ENCODE assay signal across 12 mouse cellular contexts in the genomic region with DNA sequence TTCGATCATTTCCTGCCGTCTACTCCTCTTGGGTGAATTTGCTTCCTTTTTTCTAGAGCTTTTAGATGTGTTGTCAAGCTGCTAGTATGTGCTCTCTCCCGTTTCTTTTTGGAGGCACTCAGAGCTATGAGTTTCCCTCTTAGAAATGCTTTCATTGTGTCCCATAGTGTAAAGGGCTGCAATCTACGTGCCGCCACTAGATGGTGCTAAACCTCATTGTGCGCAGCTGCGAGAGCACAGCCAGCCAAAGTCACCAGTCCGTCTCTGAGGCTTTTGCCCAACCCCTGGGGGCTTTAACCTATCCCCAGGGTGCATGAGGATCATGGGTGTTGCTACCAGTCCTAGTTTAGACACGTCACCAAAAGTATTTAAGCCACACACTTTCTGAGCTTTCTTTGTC. TPM values are rescaled to one million over a fixed set of nuclear protein-coding genes. Genes with fewer than 3 reads are reported as not detected.
DNase-seq lines count a peak whose midpoint lies in the region; ATAC-seq lines count a peak whose summit lies in the region.
"Not testable (repeated sequence)": the region's sequence is repeated elsewhere in the genome, so short reads cannot be mapped to it uniquely, and the experiment has no call there.
"Had no signal": no experiment of that assay in that cellular context is flagged by ENCODE, and none has a peak within 500 bp of the region (broad histone marks: within the 10 kb centered on the region; RNA-seq: fewer than 3 reads in every experiment).

No protein-coding gene starts in this region.

- H3K4me1 ChIP-seq in hindbrain, embryonic 11.5 days (replicated peaks; ENCODE audit: control insufficient read depth, insufficient read depth, low read length); liver, embryonic 13.5 days (replicated peaks): not testable (repeated sequence)

- H3K36me3 ChIP-seq in hindbrain, embryonic 11.5 days (ENCODE audit: control insufficient read depth, insufficient read depth, low read length); liver, embryonic 13.5 days: not testable (repeated sequence)

- H3K27me3 ChIP-seq in hindbrain, embryonic 11.5 days (ENCODE audit: control insufficient read depth, insufficient read depth, low read length); liver, embryonic 13.5 days: not testable (repeated sequence)

- H3K27ac ChIP-seq in hindbrain, embryonic 11.5 days (ENCODE audit: low read depth, low read length); liver, embryonic 13.5 days: not testable (repeated sequence)

- 29% methylated on average over 8 of the region's 9 CpGs for WGBS in hindbrain, embryonic 11.5 days
- 16% methylated on average over 8 of the region's 9 CpGs for WGBS in liver, embryonic 13.5 days (ENCODE audit: insufficient replicate concordance)

- not testable (repeated sequence) for H3K4me2 ChIP-seq in hindbrain, embryonic 11.5 days (replicated peaks; ENCODE audit: low read depth, low read length); liver, embryonic 13.5 days

- not testable (repeated sequence) for ATAC-seq in hindbrain, embryonic 11.5 days (ENCODE audit: low FRiP score); liver, embryonic 13.5 days (ENCODE audit: low read depth)

- H3K4me3 ChIP-seq in hindbrain, embryonic 11.5 days (ENCODE audit: low read depth, low read length); liver, embryonic 13.5 days (replicated peaks): not testable (repeated sequence)

- H3K9me3 ChIP-seq in hindbrain, embryonic 11.5 days (ENCODE audit: control insufficient read depth, low read length); liver, embryonic 13.5 days (replicated peaks): not testable (repeated sequence)

- DNase-seq in NIH3T3 (ENCODE audit: low read depth), result peak; percentile 71
- DNase-seq in cerebellum, adult 18-20 months, result peak; percentile 16 to 19
- peak; percentile 4 for DNase-seq in forelimb bud, embryonic 11.5 days (ENCODE audit: low read depth, low spot score)
- DNase-seq in hindbrain, embryonic 11.5 days (ENCODE audit: low spot score), result peak; percentile 20
- DNase-seq in kidney, postnatal 36 days, result peak; percentile 26 to 73
- DNase-seq in liver, embryonic 13.5 days, result peak; percentile 8
- peak; percentile 5 for DNase-seq in ovary, postnatal 14 days (ENCODE audit: low spot score)
- peak; percentile 28 for DNase-seq in thymus, postnatal 4 days

- not testable (repeated sequence) for H3K9ac ChIP-seq in hindbrain, embryonic 11.5 days (ENCODE audit: low read depth, low read length); liver, embryonic 13.5 days

RNA-seq across cellular contexts. Expression of a gene that starts 31.5 kb away (rescaled TPM):
- not detected in 2 replicates for polyA plus RNA-seq in hindbrain, embryonic 11.5 days (2014; fragmentation: Nextera tagmentation; extraction: Ambion mirVana)
- not detected in 2 replicates for polyA plus RNA-seq in liver, embryonic 13.5 days (2015; fragmentation: Nextera tagmentation; extraction: Ambion mirVana)
- polyA plus RNA-seq: forebrain, embryonic 12.5 days; hindbrain, embryonic 12.5 days; limb, embryonic 15.5 days; neural tube, embryonic 11.5 days had no signal

RNA-seq across cellular contexts. Expression of a gene that starts 37.4 kb away (rescaled TPM):
- polyA plus RNA-seq in hindbrain, embryonic 11.5 days (2014; fragmentation: Nextera tagmentation; extraction: Ambion mirVana), result not detected in 2 replicates
- polyA plus RNA-seq in liver, embryonic 13.5 days (2015; fragmentation: Nextera tagmentation; extraction: Ambion mirVana), result not detected in 2 replicates
- polyA plus RNA-seq: forebrain, embryonic 12.5 days; hindbrain, embryonic 12.5 days; limb, embryonic 15.5 days; neural tube, embryonic 11.5 days had no signal

RNA-seq across cellular contexts. Expression of a gene that starts 39.0 kb away (rescaled TPM):
- polyA plus RNA-seq in hindbrain, embryonic 11.5 days (2014; fragmentation: Nextera tagmentation; extraction: Ambion mirVana), result not detected in 2 replicates
- not detected in 2 replicates for polyA plus RNA-seq in liver, embryonic 13.5 days (2015; fragmentation: Nextera tagmentation; extraction: Ambion mirVana)
- polyA plus RNA-seq: forebrain, embryonic 12.5 days; hindbrain, embryonic 12.5 days; limb, embryonic 15.5 days; neural tube, embryonic 11.5 days had no signal

Comparison
In these comparisons a context has a peak if more than half of its experiments do, and no peak if none do; other contexts are left out.
1. DNase-seq: peak in every context shown above with its lines; median percentile 71 in NIH3T3; 50 in kidney, postnatal 36 days; 28 in thymus, postnatal 4 days; 20 in hindbrain, embryonic 11.5 days; 18 in cerebellum, adult 18-20 months; 8 in liver, embryonic 13.5 days; 5 in ovary, postnatal 14 days; 4 in forelimb bud, embryonic 11.5 days.